Mouse (Mus musculus) cerebellum, adult 18-20 months (tissue): ENCODE measurements at regions not wholly inside any gene's neighbourhood (a gene's known extent, or its start where the extent isn't known, plus 50 kb on each side); places are given as distances from the start of the nearest gene placed in this dataset.
A peak's percentile ranks its signal among the peaks of the same experiment; 100 is the strongest.

ENCODE experiments used
- DNase-seq, 2 experiments: peaks; one replicate each; pipeline ENCODE4 v3.0.0; 2021

DNA sequence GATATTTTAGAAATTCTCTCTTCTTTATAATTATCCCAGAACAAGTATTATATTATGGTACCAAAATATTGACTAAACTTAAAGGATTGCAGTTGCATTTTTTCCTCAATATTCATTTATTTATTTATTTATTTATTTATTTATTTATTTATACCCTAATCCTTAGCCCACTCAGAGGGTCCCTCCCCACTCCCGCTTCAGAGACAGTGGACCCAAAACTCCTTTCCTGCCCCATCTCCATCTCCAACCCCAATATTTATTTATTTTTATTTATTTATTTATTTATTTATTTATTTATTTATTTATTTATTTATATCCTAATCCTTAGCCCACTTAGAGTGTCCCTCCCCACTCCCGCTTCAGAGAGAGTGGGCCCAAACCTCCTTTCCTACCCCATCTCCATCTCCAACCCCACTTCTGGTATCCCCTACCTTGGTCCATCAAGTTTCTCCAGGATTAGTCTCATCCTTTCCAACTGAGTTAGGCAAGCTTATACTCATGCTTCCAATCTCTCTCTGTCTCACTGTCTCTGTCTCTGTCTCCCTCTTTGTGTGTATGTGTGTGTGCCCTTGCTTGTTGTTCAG, 1340.8 kb downstream of the Cntnap5b start:
- no peak for DNase-seq

- DNase-seq: peak; percentile 20 to 32
Measured at GRCm38 (mm10) chr1:101122091-101122825, 1349.7 kb downstream of the Cntnap5b start.

- no peak for DNase-seq
Measured at GRCm38 (mm10) chr1:101127242-101127641, 1354.7 kb downstream of the Cntnap5b start.

- no peak for DNase-seq
Measured at GRCm38 (mm10) chr1:101166666-101167065, 1394.1 kb downstream of the Cntnap5b start.
